Mouse (Mus musculus) MEL-GATA-1-ER (cell line): Measurements from ENCODE around the gene Slc35e4.
A peak's percentile ranks its signal among the peaks of the same experiment; 100 is the strongest.
"Not testable (repeated sequence)": the region's sequence is repeated elsewhere in the genome, so short reads cannot be mapped to it uniquely, and the experiment has no call there.

Experiments
- DNase-seq: peaks from one replicate; pipeline ENCODE4 v3.0.0-alpha.2; 2012; ENCODE audit warnings: low read depth; ENCODE audit errors: extremely low read depth

Gene Slc35e4

DNA sequence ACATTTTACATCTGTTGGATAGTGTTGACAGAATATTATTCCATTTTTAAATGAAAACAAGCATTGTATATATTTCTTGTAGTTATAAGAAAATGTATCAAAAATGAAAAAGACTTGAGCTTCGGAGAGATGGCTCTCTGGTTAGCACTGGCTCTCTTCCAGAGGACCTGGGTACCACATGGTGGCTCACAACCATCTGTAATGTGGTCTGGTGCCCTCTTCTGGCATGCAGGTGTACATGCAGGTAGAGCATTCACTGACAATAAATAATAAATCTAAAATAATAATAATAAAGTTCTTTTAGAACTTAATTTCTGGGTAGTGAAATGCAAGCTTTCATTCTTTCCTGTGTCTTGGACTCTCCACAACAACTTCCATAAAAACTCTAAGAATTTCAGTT, 4.3 kb upstream of the Slc35e4 start:
- DNase-seq: no peak

DNA sequence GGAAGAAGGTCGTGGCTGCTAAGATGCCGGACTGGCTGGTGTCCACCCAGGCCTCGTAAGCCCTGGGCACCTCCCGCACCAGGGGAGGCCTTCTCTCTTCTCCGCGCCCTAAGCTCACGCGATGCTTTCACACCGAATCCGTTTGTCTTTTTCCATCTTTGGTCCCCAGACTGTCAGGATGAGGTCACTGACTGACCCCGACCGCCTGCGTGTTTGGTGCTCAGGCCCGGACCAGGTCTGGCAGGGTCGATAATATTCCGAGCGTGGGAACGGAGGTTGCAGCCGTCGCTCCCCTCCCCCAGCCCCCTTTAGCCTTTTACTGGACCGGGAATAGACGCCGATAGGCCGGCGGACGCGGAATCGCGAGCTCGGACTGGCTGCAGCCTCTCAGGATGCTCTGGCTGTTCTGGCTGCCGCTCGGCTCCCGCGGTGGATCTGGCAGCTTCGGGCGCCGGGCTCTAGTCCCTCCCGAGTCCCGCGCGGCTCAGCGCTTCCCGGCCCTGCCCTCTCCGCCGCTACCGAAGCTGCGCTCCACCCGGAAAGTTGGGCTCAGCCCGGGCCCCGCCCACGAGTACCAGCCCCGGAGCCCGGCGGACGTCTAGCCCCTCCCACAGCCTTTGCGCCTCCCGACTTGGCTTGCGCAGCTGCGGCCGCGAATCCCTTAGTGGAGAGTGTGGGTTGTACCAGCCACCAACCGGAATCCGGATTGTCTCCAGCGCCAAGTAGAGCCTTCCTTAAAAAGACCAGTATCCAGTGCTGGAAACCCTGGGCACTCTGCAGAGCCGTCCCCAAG, 952 bp downstream of the Slc35e4 start:
- DNase-seq: peak; percentile 89

DNA sequence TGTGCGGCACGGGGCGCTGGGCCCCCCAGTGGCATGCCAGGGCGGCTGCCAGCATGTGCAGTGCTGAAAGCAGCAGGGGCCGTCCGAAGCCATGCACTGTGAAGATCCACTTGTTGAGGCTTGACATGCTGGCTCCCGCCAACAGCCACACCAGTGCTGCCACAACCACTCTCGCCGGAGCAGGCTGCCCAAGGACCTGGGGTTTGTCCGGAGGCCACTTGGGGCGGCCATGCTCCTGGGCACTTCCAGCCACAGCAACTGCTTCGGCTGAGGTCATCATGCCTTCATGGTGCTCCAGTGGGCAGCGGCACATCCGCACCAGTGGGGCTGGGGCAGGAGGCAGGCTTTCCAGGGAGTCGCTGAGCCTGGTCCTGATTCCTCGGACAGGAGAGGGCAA, 1.6 kb downstream of the Slc35e4 start:
- DNase-seq: no peak

DNA sequence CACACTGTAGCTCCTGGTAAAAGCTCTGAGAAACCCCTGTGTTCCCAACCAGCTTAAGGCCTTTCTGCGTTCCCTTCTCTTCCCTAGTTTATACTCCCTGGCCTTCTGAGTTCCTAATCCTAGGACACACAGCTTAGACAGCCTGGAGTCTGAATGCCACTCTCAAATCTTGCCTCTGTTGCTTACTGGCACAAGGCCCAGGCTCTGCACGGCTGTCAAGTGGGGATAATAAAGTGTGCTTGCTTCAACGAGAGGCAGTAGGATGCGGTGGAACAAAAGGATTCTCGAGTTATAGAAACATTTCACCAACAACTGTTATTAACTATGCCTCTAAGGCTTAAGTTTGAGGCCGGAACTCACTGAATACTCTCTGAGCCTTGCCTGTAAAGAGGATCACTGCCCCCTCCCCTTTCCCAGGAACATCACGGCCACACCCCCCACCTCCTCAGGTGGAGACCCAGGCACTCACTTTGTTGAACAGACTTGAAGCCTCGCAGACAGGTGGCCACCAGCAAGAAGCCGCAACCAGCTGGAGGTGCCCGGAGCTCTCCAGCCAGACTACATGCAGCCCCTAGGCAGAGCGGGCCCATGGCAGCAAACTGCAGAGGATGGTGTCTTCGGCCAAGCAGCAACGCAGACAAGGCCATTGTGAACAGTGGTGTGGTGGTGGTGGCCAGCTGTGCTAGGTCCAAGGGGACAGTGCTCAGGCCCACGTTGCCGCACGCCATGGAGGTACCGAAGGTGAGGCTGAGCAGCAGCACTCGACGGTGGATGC, 2.2 kb downstream of the Slc35e4 start:
- no peak for DNase-seq

DNA sequence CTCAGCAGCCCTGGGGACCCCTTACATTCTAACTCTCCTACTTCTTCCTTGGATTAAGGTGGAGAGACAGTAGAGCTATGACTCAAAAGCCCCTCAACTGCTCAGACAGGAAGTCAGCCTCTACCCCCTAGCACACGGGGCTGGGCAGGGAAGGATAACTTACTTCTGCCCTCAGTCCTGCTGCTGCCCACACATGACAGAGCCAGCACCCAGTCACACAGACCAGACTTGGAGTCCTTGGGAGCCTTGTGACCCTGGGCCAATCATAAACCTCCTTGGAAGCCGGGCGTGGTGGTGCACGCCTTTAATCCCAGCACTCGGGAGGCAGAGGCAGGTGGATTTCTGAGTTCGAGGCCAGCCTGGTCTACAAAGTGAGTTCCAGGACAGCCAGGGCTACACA, 3.0 kb downstream of the Slc35e4 start:
- DNase-seq: not testable (repeated sequence)

DNA sequence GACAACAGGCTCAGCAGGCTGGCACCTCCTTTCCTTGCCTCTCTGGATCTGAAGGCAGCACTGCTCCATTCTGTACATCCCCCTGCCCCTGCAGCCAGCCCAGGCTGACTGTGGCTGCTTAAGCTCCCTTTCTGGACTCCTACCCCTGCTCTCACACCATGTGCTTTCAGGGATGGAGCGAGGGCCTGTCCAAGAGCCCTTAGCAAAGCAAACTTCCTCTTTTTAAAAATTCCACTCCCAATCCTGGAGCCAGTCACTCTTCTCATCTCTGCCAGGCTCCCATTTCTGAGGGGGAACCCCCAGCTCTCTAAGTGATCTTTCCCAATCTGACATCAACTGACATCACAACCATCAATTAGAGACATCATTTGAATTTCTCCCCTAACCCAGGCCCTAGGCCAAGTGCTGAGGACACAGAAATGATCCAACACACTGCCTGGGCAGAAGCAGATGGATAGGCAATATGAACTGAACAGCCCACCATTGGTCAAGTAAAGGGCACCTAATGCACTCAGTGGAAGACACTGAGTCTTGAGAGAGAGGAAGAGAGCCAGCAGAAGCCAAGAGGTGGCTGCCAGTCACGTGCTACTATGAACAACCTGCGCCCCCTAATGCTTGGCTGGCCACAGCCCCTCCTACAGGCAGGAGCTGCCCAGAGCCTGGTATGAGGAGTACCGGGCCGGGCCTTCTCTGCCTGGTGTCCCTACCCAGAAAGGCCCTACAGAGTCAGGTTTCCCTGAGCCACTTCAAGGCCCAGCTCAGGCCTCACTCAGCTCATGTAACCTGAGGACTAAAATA, 3.8 kb downstream of the Slc35e4 start:
- peak; percentile 42 for DNase-seq

DNA sequence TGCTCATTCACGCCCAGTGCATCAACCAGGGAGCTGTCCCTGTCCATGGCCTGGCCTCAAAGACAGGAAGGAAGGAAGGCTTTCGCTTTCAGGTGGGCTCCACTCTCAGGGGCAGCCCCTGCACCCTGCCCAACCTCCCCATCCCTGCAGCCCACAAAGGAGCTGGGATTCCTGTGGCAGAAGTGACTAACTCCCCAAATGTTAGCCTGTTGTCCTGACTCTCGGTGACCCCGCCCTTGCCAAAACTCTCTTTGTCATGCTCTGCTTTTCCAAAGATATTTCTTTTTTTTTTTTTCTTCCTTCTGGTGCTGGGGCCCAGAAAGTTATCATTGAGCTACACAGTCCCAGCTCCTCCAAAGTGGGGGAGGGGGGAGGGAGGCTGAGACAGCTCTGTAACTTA, 5.2 kb downstream of the Slc35e4 start:
- DNase-seq: no peak

DNA sequence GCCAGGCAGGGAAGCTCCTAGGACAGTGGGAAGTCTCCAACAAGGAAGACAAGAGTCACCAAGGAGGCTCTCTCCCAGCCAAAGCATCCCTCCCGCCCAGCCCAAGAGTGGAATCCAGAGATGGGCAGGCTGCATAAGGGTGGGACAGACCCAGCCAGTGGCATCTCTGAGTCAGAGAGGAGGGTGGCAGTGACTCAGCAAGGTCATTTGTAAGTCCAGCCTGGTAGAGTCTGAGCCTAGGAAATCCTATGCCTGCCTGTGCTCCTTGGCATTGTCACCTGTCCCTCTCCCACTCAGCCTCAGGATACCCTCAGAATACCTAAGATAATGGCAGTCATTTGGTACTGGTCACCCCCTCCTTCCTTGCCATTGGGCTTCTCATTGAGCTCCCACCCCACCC, 9.0 kb downstream of the Slc35e4 start:
- no peak for DNase-seq

DNA sequence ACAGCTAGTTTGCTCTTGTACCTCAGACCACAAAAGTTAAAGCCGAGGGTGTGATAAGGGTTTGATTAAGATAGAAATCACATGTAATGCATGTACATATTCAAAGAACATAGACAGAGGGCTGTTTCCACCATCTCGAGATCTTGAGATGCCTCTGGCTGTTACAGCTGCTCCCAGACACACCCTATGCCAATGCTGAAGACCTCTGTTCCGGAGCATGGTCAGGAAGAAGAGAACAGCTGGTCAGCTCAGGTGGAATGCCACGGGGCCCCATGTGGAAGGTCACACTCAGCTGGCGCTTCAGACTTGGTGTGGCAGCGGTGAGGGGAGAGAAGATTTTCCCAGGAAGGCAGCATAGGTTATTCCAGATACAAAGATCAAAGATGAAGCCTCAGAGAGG, 9.8 kb downstream of the Slc35e4 start:
- DNase-seq: no peak

DNA sequence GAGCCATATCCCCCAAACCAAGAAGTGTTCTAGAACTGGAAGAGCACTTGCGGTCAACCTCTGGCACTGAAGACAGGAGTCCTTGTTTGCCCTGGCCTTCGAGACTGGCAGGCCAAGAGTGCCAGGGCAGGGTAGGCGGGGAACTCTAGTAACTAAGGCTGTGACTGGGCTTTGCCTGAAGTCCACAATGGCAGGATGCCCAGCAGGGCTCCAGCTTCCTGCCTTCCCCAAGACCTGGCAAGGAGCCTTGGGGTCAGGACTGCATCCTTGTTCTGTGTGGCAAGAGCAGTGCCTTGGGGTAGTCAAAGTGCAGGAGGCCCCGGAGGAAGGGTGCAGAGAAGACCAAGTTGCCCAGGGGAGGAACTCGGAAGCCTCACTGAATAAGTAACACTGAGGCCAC, 11.4 kb downstream of the Slc35e4 start:
- DNase-seq: no peak

DNA sequence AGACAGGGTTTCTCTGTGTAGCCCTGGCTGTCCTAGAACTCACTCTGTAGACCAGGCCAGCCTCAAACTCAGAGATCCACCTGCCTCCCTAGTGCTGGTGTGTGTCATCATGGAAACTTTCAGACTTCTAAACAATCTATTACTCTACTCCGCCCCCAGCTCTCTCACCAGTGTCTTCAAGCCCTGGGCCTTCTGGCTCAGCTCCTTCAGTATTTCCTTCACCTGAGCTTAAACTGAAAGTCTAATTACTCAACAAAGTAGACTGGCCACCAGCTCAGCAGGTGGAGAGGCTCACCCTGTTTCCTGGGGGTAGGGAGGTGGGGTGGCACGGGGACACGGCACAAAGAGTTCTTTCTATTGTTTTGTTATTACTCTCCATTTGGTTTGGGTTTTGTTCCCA, 11.9 kb downstream of the Slc35e4 start:
- DNase-seq: no peak

DNA sequence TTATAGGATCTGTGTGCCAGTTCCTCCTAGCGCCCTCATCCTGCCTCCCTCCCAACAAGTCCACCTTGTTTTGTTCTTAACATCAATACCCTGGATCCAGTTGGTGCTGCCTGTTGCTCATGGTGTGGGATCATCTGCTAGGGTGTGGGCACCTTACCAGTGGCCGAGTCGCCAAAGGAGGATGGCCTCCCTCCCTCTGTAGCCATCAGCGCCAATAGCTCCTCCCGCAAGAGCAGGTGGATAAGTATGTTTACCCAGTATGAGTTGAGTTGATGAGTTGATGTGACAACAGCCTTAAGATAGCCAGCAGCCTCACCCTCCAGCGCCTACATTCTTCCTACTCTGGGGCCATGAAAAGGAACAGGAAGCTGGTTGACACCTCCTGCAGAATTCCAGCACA, 14.2 kb downstream of the Slc35e4 start:
- no peak for DNase-seq

DNA sequence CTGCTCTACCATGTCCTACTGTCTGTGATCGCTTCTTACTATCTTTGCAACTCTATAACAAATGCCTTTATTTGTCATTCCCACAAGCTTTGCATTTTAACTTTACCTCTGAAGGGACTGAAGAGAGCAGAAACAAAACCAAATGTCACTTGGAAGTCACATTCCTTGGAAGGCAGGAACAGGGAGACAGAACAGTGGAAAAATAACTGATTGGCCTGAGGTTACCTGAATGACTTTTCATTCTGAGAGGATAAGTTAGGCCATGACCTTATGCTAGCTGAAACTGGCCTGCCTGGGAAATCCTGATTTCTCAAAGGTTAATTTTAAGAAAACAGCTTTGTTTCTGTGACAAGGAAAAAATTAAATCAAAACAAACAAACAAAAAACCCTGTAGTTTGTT, 18.5 kb downstream of the Slc35e4 start:
- DNase-seq: no peak

DNA sequence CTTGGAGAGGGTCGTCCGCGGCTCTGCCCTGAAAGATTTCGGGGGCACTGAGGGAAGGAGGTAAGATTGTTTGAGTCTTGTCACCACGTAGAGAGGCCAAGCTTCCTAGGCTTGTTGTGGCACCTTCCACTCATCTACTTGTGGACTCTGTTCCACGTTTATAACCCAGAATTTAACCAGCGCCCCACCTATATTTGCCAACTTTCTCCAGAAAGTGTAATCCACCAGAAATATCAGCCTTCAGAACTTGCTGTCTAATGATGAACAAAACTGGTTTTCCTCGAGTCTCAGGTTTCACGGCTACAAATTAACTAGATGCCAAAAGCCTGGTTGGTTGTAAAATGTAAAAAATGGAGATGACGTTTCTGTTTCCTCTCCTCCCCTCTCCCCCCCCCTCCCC, 19.0 kb downstream of the Slc35e4 start:
- no peak for DNase-seq

DNA sequence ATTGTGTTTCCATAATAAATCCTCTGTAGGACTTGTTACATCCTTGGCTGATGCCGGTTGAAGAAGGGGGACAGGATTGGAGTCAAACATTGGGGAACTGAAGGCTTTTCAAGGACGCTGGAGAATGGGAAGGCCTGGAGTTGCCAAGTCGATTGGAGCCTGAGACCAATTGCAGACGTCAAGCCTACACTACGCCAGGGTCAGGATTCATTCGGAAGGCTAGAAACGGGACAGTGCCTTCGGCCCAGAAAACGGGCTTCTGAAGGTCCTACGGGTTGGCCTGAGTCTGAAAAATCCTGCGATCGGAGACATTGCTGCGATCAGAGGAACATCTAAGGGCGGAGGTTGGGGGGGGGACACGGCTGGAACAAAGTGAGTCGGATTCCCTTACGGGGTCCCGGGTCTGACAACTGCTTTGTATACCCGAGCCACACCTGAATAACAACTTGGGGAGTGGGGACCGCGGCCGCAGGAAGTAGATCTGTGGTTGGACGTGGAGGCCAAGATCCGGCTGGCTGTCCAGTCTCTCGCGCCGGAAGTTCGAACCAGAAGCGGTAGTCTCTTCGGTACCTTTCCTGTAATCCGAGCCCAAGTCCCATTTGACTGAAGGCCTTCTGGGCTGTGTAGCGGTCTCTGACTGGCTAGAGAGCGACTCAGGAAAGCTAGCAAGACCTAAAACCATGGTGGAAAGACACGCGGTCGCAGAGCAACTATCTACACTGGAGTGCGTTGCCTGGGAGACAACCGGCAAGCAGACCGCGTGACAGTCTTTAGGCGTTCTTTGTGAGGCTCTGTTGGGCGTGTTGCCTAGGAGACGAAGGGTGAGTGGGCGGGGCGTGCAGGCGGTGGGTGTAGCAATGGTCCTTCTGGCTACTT, 19.8 kb downstream of the Slc35e4 start, which contains the start of the genes 4921536K21Rik and Dusp18:
TSS of gene 4921536K21Rik (minus strand) at position 693 of the 876 bp plus-strand sequence.
TSS of gene Dusp18 (plus strand) at position 835 of the 876 bp plus-strand sequence.
- DNase-seq: peak; percentile 67

DNA sequence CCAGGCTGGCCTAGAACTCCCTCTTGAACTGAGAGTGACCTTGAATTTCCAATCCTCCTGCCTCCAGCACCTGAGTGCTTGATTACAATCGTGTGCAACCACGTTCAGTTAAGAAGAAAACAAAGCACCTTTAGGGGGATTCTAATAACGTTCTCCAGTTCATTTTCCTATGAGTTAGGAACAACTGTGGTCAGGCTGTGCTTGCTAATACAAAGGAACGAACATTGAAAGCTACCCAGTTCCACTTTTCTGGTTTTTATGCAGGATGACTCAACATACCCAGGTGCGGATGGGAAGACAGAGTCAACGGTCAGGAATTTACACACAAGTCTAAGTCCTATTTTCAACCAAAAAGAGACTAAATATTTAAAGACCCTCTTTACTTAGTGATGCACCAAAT, 20.5 kb downstream of the Slc35e4 start:
- DNase-seq: no peak

DNA sequence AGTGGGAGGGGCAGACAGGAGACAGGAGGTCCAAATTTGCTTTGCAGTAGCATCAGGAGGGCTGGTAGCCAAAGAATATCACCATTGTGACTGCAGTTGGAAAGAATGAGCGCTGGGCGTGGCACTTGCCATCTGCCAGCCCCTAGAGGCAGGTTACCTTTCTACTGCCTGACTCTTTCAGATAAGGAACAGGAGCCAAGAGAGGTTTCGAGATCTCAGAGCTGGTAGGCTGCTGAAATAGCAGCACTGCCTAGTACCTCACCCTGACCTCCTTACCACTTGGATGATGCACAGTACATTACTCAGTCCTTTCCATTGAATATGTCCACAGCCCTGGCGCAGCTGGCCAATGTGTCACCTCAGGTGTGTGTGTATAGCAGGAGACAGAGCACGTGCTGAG, 27.1 kb downstream of the Slc35e4 start:
- no peak for DNase-seq

DNA sequence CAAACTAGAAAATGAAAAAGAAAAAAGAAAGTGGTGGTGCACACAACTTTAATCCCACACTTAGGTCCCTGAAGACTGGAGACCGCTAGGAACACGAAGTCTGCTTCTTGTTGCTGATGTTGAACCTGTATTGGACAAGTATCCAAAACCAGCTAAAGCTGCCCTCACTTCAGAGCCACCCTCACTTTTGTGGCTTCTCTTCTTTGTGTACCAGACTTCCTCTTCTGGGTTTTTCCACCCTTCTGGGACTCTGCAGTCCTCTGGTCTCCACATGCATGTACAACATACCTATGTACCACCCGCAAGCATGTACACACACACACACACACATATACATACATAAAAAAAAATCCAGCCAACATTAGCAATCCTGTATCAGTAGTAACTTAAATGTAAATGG, 30.8 kb downstream of the Slc35e4 start:
- no peak for DNase-seq

DNA sequence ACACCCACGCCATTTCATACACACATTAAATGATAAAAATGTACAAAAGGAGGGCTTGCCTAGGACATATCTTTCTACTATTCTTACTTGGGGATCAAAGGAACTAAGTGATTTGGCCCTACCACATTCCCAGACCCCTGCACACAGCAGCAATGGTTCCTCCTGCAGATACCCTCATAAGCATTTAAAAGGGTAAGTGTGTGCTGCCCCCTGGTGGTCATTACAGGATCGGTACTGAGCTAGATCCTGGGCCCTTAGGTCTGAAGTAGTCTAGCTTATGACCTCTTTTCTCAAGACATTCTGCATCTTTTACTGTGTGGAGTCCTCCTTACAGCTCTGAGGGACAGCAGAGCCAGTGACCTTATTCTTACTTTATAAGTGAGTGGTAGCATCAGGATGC, 34.6 kb downstream of the Slc35e4 start:
- peak; percentile 42 for DNase-seq

DNA sequence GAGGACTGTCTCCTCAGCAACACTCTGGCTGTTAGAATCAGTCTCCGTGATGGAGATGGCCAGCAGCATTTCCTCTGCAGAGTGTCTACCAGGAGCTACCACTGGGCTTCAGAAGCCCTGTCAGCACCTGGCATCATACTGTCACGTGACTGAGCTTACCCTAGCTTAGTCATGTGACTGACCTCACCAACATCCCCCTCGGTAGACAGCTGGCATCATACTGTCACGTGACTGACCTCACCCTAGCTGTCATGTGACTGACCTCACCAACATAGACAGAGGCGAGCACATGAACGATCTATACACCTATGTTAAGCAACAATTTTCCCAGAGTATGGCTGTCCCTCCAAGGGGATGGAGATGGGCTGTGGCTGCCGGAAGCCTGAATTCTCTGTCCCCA, 35.8 kb downstream of the Slc35e4 start:
- no peak for DNase-seq

DNA sequence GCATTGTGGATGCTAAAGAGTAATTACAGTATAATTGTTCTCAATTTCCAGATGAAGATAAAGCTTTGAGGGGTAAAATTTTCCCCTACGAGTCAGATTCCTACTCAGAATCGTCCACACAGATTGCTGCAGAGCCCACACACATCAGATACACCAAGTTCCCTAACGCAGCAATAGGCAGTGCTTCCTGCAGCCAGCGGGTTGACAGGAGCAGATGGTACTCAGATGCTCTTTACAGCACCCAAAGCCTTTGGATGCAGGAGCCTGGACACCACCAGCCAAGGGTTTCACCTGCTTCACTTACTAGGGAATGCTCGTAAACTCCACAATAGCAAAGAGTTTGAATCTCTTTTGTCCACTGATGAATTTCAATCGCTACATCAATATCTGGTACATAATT, 38.0 kb downstream of the Slc35e4 start:
- no peak for DNase-seq
